Mouse (Mus musculus) urinary bladder, postnatal 14 days (tissue): ENCODE results near the gene Olfr1331.
"Not testable (repeated sequence)": the region's sequence is repeated elsewhere in the genome, so short reads cannot be mapped to it uniquely, and the experiment has no call there.

Experiments used
- DNase-seq: peaks from one replicate; pipeline ENCODE4 v3.0.0; 2021; ENCODE audit warnings: low spot score

The Olfr1331 gene

DNA sequence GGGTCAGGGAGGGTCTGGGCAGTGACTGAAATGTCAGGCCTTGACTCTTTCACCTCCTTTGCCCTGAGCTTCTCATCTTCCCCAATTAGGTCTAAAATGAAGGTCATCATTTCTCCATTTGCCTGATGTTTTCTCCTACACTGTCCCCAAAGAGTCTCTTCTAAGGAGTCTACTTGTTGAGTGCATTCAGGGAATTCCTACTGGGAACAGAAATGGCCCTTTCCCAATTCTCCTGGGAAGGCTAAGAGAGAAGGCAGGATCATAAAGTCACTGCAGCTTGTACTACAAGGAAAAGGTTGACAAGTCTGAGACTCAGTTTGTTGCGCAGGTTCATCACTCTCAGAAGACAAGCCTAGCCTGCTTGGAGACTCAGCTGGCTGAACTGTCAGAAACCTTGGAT is at the start of gene Olfr1331:
Gene Olfr1331, plus strand, starts transcription at position 301 of the 400 bp plus-strand sequence.
- no peak for DNase-seq

DNA sequence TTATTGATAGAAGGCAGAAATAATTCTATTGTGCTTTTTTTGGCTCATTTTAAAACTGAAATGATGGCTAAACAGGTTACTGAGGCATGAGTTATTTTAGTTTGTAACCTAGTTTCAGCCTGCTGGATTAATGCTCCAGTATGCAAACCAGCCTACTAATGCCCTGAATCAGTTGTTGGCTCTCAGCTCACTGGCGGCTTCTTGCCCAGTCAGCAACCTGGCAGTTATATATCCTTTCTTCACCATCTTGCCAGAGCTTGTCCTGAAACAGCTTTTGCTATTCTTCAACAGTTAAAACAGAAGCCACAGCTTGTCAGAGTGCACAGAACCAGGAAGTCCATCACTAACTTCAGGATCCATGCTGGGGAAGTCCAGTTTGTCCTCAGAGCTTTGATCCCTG is 45.5 kb upstream of the Olfr1331 start:
- no peak for DNase-seq

- DNase-seq = no peak
Observed at GRCm38 (mm10) chr4:118836179-118836578, 28.3 kb upstream of the Olfr1331 start, which contains the start of gene Olfr1333. TSS of gene Olfr1333 (minus strand) at chr4:118836279.

GRCm38 (mm10) chr4:118861791-118862190 is 2.7 kb upstream of the Olfr1331 start:
- DNase-seq = no peak

- DNase-seq = no peak
Observed at GRCm38 (mm10) chr4:118862704-118863103, 1.7 kb upstream of the Olfr1331 start.

DNA sequence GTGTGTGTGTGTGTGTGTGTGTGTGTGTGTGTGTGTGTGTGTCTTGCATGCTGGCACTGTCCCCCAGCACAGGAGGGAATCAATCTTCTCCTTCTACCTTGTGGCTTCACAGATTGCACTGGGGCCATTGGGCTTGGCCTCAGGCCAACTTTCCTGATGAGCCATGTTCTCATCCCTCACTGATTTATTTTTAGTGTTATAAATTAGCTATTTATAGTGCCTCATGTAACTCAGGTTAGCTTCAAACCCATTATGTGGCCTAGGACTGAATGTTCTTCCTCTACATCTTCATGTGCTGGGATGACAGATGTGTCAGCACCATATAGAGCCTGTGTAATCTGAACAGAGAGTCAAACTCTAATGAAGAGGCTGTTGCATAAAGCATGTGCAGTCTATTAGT is 3.1 kb downstream of the Olfr1331 start:
- no peak for DNase-seq

DNA sequence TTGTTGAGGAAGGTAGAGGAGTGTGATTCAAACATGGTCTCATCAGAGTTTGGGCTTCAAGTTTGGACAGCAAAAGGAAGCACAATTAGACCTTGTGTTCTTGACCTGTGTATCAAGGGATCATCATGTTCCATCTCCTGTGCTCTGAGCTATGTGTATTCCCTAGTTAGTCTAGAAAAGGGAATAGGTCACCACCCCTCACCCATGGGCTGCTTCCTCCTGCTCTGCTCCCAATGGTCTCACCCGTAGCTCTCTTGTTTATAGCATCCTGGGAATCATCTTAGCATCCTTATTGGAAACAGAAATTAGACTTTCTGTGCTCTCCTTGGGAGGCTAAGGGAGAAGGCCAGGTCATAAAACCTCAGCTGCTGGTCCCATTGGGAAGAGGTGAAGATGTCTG is 23.8 kb downstream of the Olfr1331 start, which contains the start of gene Olfr1330:
Gene Olfr1330, plus strand, starts transcription at position 301 of the 400 bp plus-strand sequence.
- no peak for DNase-seq

- no peak for DNase-seq
Observed at GRCm38 (mm10) chr4:118901981-118902380, 37.5 kb downstream of the Olfr1331 start.

GRCm38 (mm10) chr4:118917365-118917764 is 52.9 kb downstream of the Olfr1331 start, which contains the start of gene Olfr1329:
TSS of gene Olfr1329 (minus strand) at chr4:118917465.
- DNase-seq = not testable (repeated sequence)
